Mouse (Mus musculus): ENCODE results near the gene Fus.

DNA sequence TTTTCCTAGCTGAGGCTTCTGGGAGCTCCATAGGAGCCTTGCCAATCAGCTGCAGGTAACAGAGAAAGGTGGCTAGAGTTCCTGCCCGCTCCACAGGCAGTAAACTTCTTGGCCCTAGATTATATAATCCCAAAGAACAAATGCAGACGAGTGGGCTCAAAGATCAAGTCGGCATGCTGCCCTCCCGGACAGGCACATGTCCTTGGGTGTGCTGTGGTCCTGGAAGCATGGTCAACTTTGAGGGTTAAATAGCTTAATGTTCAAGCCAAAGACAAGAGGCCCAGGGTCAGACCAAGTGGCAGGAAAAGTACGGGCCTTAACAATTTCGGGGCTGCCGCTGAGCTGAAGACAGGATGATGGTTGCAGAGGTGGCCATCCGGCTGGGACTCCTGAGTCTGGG is 41.2 kb upstream of the Fus start:
- TF ChIP-seq GATA1 (IDR thresholded peaks at IDR 0.05; ENCODE audit: low read length) (no peak), TAL1 (IDR thresholded peaks at IDR 0.05; ENCODE audit: low read length) (no peak)
